Mouse (Mus musculus) liver, embryonic 14.5 days (tissue): ENCODE measurements at regions not wholly inside any gene's neighbourhood (a gene's known extent, or its start where the extent isn't known, plus 50 kb on each side); places are given as distances from the start of the nearest gene placed in this dataset.

Source experiments
- CTCF ChIP-seq: IDR thresholded peaks from 2 replicates; pipeline ENCODE4 v1.5.1; 2016; ENCODE audit warnings: antibody characterized with exemption, low read depth, control low read depth
- EP300 ChIP-seq: IDR thresholded peaks from 2 replicates; pipeline ENCODE4 v1.6.1; 2016; ENCODE audit warnings: antibody characterized with exemption, low read depth

GRCm38 (mm10) chr16:78473456-78473855, 96.5 kb upstream of the Btg3 start:
- no peak for TF ChIP-seq CTCF
- TF ChIP-seq EP300, result no peak
